Mouse (Mus musculus) layer of hippocampus, adult 11-12 months (tissue): ENCODE data around the gene Tmcc3.

Experiments
- DNase-seq: peaks from one replicate; pipeline ENCODE4 v3.0.0; 2022; ENCODE audit warnings: low spot score

The Tmcc3 gene

GRCm38 (mm10) chr10:94415950-94416844 is 104.4 kb downstream of the Tmcc3 start:
- DNase-seq = no peak

DNA sequence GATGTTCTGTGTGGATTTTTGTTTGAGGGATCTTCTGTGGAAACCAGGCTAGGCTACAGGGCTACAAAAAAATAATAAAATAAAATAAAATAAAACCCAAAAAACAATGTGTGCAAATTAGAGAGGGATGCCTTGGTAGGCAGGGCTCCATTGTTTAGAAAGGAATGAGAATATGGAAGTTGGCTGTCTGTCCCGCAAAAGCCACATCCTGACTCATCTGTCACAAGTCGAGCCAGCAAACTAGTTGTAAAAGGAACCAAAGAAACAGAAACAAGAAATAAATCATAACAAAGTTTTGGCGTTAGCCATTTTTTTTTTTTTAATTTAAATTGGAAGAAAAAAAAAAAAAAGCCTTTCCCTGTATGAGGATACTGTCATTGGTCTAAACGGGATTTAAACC is 105.9 kb downstream of the Tmcc3 start:
- no peak for DNase-seq

- peak; percentile 75 for DNase-seq
These were observed 114.5 kb downstream of the Tmcc3 start for GRCm38 (mm10) chr10:94426000-94426920.

- no peak for DNase-seq
These were observed 115.1 kb downstream of the Tmcc3 start for GRCm38 (mm10) chr10:94426921-94427270.

DNA sequence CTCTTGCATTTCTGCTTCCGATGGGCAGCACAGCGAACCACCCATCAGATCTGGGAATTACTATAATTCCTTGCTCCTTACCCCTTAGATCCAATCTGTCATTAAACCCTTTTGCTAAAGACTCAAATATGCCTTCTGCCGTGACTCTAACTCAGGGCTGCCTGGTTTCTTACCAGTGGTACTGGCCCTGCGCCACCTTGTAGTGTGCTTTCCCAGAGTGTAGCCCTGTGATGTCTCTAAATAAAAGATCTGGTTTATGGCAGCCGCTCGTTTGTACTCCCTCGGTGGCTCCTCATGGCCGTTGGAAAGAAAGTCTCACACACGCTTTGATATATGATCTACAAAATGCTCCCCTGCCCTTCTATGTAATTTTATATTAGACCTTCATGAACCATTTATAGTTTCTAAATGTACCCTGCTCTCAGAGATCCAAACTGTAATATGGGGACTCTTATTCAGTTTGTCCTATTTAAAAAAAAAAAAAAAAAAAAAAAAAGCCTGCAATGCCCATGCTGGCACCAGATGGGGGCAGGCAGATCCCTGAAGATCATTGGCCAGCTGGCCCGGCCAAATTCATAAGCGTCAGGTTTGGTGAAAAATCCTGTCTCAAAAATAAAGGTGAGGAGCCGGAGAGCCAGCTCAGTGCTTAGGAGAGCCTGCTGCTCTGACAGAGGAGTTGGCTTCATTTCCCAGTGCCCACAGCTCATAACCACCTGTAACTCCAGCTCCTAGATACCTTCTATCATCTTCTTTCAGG is 116.6 kb downstream of the Tmcc3 start:
- no peak for DNase-seq

DNA sequence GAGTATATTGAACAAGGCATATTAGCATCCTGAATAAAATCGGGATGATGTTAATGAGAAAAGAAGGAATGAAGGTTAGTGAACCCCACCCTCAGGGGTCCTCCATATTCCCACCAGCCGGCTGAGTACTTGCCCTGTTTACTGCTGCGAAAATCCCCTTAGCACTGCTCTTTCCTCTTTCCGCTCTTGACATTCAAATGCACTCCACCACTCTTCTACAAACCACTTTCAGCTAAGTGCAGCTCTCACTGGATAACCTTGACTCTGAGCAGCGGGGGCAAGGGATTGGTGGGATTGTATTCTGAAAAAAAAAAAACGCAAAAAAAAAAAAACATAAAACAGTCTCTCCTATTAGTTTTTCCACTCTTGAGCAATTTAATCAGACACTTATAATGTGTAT is 118.8 kb downstream of the Tmcc3 start:
- DNase-seq = no peak

DNA sequence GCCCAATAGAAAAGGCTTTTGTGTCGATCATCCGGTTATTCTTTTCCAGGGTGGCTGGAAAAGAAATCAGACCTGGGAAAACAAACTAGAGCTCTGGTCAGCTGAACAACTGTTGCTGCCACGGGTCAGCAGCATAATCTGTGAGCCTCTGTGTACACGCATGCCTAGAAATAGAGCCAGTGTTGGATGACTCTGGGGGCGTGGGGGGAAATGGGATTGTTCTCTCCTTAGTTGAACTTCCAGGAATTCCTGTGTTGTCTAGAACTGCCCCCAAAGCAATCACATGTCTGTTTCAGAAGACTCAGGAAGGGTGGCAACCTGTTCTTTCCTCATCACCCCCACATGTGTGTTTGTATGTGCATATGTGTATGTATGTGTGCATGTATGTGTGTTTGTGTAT is 121.2 kb downstream of the Tmcc3 start:
- DNase-seq = no peak

GRCm38 (mm10) chr10:94433901-94434300 is 122.2 kb downstream of the Tmcc3 start:
- no peak for DNase-seq

GRCm38 (mm10) chr10:94442725-94443124 is 131.0 kb downstream of the Tmcc3 start:
- DNase-seq = peak; percentile 50

DNA sequence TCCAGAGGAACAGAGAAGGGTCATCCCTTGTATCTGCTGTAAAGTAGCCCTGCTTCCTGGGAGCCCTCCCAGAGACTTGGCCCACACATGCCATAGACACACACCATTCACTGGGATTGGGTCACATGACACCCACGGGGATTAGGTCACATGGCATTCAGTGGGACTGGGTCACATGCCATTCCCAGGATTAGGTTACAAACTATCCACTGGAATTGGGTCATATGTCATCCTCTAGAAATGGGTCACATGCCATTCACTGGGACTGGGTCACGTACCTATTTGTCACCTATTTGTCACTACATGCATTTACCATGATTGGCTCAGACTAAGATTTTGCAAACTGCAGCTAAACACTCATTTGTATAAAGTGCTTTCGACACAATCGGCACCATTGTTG is 131.7 kb downstream of the Tmcc3 start:
- DNase-seq = no peak

DNA sequence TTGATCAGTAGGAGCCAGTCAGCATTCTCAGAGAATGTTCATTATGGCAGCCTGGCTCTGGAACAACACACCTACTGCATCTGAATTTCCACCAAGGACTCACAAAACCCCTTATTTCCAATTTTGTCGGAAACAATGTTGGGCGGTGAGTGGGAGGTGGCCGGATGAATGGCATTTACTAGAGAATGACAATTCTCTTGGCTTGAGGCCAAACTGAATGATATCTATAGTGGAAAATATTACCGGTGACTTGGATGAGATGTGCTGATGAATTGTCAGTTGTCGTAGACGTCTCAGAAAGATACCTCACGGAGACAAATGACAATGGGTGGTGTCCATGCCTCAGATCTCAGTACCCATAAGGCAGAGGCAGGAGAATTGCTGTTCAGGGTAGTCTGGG is 133.4 kb downstream of the Tmcc3 start:
- DNase-seq = no peak

- DNase-seq = no peak
These were observed 134.7 kb downstream of the Tmcc3 start for GRCm38 (mm10) chr10:94446379-94447008.

GRCm38 (mm10) chr10:94449676-94450075 is 137.9 kb downstream of the Tmcc3 start:
- DNase-seq = no peak

DNA sequence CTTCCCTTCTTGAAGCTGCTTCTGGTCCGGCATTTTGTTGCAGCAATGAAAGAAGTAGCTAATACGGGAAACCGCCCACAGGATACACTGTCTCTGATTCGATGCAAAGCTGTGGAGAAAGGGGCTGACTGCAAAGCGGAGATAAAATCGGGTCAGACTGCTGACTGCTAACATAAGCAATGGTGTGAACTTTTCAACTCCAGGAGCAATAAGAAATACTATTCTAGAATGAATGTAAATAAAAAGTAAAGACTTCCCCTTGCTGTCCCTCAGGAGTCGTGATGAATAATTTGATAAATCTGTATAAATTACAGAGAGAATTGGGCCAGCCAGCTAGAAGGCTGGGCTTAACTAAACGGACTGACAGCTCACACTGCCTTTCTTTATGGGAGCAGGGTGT is 139.0 kb downstream of the Tmcc3 start:
- no peak for DNase-seq

- no peak for DNase-seq
These were observed 145.7 kb downstream of the Tmcc3 start for GRCm38 (mm10) chr10:94457454-94457853.

- DNase-seq = no peak
These were observed 146.9 kb downstream of the Tmcc3 start for GRCm38 (mm10) chr10:94458690-94459089.

DNA sequence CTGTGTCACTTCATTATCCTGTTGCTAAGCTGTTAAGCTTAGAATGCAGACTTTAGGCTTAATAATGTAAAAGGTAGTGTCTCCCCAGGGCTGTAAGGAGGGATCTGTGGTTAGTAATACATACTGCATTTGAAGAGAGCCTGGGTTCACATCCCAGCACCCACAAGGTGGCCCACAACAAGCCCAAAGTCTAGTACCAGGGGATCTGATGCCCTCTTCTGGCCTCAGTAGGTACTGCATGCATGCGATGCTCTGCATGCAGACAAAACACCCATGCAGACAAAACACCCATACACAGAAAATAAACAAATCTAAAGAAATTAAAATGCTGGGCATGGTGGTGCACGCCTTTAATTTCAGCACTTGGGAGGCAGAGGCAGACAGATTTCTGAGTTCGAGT is 149.6 kb downstream of the Tmcc3 start:
- DNase-seq = no peak

DNA sequence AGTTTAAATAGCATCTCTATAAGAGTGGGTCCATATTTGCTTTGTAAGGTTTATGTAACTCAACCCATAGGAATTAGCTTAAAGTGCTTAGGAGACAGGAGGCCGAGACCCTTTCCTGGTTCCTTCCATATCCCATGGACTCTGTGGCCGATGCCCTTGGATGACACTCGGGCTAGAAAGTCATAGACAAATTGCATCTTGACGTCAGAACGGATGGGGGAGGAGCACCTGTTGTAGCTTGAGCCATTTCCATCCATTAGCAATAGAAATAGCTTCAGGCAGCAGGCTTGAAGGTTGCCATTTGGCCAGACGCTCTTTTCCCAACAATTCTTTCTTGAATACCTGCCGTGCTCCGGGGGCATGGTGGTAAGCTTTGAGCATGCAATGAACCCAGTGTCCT is 150.1 kb downstream of the Tmcc3 start:
- no peak for DNase-seq

- DNase-seq = no peak
These were observed 150.8 kb downstream of the Tmcc3 start for GRCm38 (mm10) chr10:94462386-94463064.

- no peak for DNase-seq
These were observed 151.7 kb downstream of the Tmcc3 start for GRCm38 (mm10) chr10:94463410-94463809.

GRCm38 (mm10) chr10:94465646-94466045 is 153.9 kb downstream of the Tmcc3 start:
- no peak for DNase-seq
